Mouse (Mus musculus) activated CD4-positive, CD25-positive, alpha-beta regulatory T cell, adult 4 months (primary cell): ENCODE results near the gene Atxn2. TPM values are rescaled to one million over a fixed set of nuclear protein-coding genes. Genes with fewer than 3 reads are reported as not detected.
"Not testable (repeated sequence)": the region's sequence is repeated elsewhere in the genome, so short reads cannot be mapped to it uniquely, and the experiment has no call there.

Experiments used
- ATAC-seq: one replicate; pipeline ENCODE4 v1.8.0; 2017
- polyA plus RNA-seq, 2 experiments: library from polyadenylated mRNA; unstranded; fragments of 100-300 nt; shearing (Covaris generic); gene quantifications; one replicate each; pipeline ENCODE4 v1.2.1; 2017

The Atxn2 gene
- polyA plus RNA-seq = 10 to 100 TPM; 22.6 to 27.5 TPM

GRCm38 (mm10) chr5:121711174-121711927, at the start of gene Atxn2:
Atxn2 (plus strand) TSS chr5:121711337.
- ATAC-seq = peak; percentile 57

GRCm38 (mm10) chr5:121661494-121661893, 49.6 kb upstream of the Atxn2 start:
- ATAC-seq = no peak

- no peak for ATAC-seq
Measured at GRCm38 (mm10) chr5:121663456-121663855, 47.7 kb upstream of the Atxn2 start.

DNA sequence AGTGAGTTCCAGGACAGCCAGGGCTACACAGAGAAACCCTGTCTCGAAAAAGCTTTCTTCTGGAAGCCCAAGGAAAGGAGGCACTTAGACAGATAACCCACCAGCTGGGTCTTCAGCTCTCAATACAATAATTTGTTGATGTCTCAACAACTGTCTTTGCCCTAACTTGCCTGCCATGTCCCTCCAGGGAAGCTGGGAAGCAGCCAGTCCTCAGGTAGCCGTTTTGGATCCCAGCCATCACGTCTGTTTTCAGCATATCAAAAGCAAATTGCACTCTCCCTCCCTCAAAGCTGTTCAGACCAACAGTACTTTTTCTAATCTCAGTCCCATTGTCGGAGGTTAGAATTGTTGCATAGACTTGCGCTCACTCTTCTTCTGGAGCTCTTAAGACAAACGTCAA, 47.1 kb upstream of the Atxn2 start:
- no peak for ATAC-seq

- no peak for ATAC-seq
Measured at GRCm38 (mm10) chr5:121664971-121665370, 46.2 kb upstream of the Atxn2 start.

DNA sequence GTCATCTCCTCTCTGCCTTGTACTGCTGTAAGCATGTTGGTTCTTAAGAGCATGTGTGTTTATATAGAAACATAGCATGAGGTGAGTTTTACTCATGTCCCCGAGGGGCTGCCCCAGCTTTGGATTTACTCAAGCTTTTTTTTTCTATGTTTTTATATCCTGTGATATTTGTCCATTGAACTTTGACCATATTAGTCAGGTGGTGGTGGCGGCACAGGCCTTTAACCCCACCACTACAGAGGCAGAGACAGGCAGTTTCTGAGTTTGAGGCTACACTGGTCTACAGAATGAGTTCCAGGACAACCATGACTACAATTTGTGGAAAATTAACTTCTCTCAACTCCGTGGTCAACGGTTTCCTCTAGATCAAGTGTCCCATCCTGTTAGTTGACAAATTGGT, 44.1 kb upstream of the Atxn2 start:
- no peak for ATAC-seq

- ATAC-seq = no peak
Measured at GRCm38 (mm10) chr5:121668411-121668810, 42.7 kb upstream of the Atxn2 start.

- ATAC-seq = no peak
Measured at GRCm38 (mm10) chr5:121670412-121670811, 40.7 kb upstream of the Atxn2 start.

GRCm38 (mm10) chr5:121682250-121682649, 28.9 kb upstream of the Atxn2 start:
- ATAC-seq = no peak

DNA sequence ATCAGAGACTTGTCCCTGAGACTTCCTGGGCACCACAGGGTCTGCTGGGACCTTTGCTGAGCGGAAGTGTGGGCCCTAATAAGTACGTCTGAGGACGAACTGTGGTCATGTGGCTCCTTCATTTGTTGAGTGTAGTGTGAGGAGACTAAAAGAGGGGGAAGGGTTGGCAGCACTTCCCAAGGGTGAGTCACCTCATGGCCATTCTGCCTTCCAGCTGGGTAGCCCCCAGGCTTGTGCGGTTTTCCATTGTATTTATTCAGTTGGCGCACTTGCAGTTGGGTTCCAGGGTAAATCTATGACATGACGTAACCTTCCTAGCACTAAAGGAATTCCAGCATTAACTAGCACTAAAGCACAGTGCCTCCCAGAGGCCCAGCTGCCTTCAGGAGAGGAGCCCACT, 25.6 kb upstream of the Atxn2 start:
- no peak for ATAC-seq

- no peak for ATAC-seq
Measured at GRCm38 (mm10) chr5:121686113-121686898, 24.8 kb upstream of the Atxn2 start.

GRCm38 (mm10) chr5:121690482-121691211, 20.5 kb upstream of the Atxn2 start:
- no peak for ATAC-seq

DNA sequence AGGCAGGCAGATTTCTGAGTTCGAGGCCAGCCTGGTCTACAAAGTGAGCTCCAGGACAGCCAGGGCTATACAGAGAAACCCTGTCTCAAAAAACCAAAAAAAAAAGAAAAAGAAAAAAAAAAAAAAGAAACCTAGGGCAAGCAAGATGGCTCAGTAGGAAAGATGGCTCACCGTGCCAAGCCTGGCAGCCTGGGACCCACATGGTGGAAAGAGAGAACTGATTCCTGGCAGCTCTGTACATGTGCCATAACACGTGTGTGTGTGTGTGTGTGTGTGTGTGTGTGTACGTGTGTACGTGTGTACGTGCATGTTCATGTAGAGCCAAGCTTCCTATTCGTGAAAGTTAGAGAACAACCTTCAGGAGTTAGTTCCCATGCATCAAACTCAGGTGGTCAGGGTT, 19.7 kb upstream of the Atxn2 start:
- not testable (repeated sequence) for ATAC-seq

- no peak for ATAC-seq
Measured at GRCm38 (mm10) chr5:121692897-121693296, 18.2 kb upstream of the Atxn2 start.

- ATAC-seq = no peak
Measured at GRCm38 (mm10) chr5:121696761-121697160, 14.4 kb upstream of the Atxn2 start.

DNA sequence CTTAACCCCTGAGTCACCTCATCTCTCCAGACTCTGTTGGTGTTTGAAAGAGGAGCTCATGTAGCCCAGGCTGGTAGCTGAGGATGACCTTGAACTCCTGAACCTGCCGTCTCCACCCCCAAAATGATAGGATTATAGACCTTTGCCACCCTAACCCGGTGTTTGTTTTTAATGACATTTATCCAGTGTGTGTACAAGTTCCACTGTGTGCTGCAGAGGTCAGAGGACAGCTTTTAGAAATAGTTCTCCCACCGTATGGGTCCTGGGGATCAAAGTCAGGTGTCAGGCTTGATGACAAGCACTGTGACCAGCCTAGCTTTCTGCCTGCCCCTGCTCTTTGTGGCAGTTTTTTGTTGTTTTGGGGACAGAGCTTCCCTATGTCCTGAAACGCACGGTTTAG, 11.2 kb upstream of the Atxn2 start:
- ATAC-seq = no peak

GRCm38 (mm10) chr5:121700496-121700895, 10.6 kb upstream of the Atxn2 start:
- no peak for ATAC-seq

DNA sequence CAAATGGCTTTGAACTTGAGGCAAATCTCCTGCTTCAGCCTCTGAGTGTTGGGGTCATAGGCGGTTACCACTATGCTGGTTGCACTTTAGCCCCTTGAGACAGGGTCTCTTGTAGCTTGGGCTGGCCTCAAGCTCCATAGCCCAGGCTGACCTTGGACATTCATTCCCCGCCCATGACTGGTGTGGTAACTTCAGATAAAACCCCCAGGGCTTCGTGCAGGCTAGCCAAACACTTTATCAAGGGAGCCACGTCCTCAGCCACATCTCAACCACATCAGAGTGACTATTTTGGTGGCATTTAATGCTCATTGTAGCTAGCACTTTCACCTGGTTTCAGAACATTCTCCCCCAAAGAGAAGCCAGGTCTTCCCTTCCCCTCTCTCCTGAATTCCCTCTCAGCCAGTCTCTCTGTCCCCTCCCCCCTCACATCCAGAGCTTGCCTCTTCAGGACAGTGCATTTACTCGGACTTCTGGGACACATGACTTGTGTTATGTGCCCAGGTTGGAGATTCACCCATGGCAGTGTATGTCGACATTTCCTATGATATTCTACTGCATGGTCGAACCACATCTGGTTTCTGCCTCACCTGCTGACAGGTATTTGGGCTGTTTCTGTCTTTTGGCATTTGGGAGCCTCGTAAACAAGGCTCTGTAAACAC, 9.9 kb upstream of the Atxn2 start:
- ATAC-seq = no peak

GRCm38 (mm10) chr5:121703341-121703740, 7.8 kb upstream of the Atxn2 start:
- ATAC-seq = no peak

GRCm38 (mm10) chr5:121704512-121705248, 6.5 kb upstream of the Atxn2 start:
- ATAC-seq = no peak

DNA sequence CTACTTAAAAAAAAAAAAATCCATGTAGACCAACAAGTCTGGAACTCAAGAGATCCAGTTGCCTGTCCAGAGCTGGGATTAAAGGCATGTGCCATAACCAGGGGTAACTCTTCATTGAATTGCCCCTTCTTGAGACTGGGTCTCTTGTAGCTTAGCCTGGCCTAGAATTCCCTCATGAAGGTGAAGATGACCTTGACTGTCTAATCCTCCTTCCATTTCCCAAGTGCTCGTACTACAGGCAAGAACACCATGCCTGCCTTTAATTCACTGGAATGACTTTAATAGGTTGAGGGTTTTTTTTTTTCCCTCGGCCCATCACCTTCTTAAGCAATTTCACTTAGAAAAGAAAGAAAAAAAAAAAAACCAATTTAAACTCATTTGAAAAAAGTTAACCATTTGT, 735 bp upstream of the Atxn2 start:
- no peak for ATAC-seq

DNA sequence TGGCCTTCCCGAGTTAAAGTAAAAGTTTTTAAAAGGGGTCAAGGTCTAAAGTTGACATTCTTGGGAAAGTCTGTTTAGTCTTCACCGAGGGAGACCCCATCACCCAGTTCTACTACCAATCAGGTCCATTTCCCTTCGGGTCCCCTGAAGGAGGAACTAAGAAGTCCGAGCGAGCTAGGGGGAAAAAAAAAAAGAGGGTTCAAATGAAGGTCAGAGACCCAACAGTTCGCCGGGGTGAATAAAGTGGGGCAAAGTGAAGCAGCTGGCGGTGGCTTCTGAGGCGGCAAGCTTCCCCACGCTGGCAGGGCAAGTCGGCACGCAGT, 325 bp upstream of the Atxn2 start:
- ATAC-seq = peak; percentile 11
